Mouse (Mus musculus) spleen, adult 2 months (tissue): ENCODE results near the gene Arhgef10l. TPM values are rescaled to one million over a fixed set of nuclear protein-coding genes. Genes with fewer than 3 reads are reported as not detected.
A peak's percentile ranks its signal among the peaks of the same experiment; 100 is the strongest.

Source experiments
- DNase-seq, 2 experiments: peaks; one replicate each; pipeline versions ENCODE4 v3.0.0 to v3.0.0-alpha.2; 2012 to 2021; ENCODE audit warnings: low spot score in 2 of 2, low read depth in 1 of 2
- H3K27ac ChIP-seq: fragments of 200-500 bp; 2 replicates; pipeline ENCODE4 v1.5.1; 2012; ENCODE audit warnings: low read length, inconsistent platforms; ENCODE audit not compliant: insufficient read depth
- H3K27me3 ChIP-seq: fragments of 200-500 bp; 2 replicates; pipeline ENCODE4 v1.6.1; 2012; ENCODE audit warnings: mild to moderate bottlenecking, moderate library complexity, low read length, inconsistent platforms; ENCODE audit not compliant: control insufficient read depth, insufficient read depth
- H3K36me3 ChIP-seq: fragments of 200-500 bp; 2 replicates; pipeline ENCODE4 v1.6.1; 2012; ENCODE audit warnings: mild to moderate bottlenecking, low read length, inconsistent platforms; ENCODE audit not compliant: control insufficient read depth, insufficient read depth
- H3K4me1 ChIP-seq: fragments of 200-500 bp; 2 replicates; pipeline ENCODE4 v1.6.1; 2011; ENCODE audit warnings: inconsistent platforms; ENCODE audit not compliant: control insufficient read depth, insufficient read depth, insufficient read length
- H3K4me3 ChIP-seq: fragments of 200-500 bp; 2 replicates; pipeline ENCODE4 v1.5.1; 2011; ENCODE audit warnings: mild to moderate bottlenecking, inconsistent platforms; ENCODE audit not compliant: insufficient read depth, insufficient read length; ENCODE audit errors: extremely low read depth
- CTCF ChIP-seq: fragments of 200-500 bp; IDR thresholded peaks from 2 replicates; pipeline ENCODE4 v1.5.1; 2011; ENCODE audit warnings: mild to moderate bottlenecking, inconsistent platforms; ENCODE audit not compliant: insufficient read depth, insufficient read length, insufficient replicate concordance; ENCODE audit errors: extremely low read depth
- POLR2A ChIP-seq: fragments of 200-500 bp; IDR thresholded peaks from 2 replicates; pipeline ENCODE4 v1.6.1; 2011; ENCODE audit warnings: low read depth, low read length, inconsistent platforms
- WGBS: fragments of 180-500 bp; shearing (Covaris S2); methylation state at CpG from one replicate; pipeline ENCODE4 v1.1.7; 2018; 5-methylcytosine and 5-hydroxymethylcytosine counted together
- polyA plus RNA-seq: library from polyadenylated mRNA; depleted of rRNA; stranded (reverse); fragments of >200 nt; gene quantifications from 2 replicates; pipeline ENCODE4 v1.2.3, GENCODE M21; 2012

Arhgef10l gene
- polyA plus RNA-seq, 1 experiment: 7.9 TPM

DNA sequence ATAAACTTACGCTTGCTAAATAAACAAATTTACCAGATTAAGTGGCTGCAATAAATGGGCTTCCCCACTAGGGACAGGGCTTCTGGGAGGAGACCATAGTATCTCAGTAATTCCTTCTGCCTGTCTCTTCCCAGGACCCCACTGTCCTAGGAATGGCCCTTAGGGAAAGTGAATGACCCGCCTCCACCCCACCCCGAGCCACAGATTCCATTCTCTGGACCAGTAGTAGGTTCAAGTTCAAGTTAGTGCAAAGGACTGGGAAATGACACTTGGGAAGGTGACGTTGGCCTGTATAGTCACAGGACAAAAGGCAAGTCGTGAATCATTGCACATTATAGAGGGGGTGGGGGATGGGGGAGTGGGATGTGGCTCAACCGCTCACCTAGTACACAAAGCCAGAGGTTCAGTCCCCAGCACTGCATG, 19.1 kb upstream of the Arhgef10l start:
- Histone ChIP-seq H3K4me3 (no peak overlapping the region), H3K36me3 (no peaks in the 10 kb centered on the region), H3K27me3 (no peaks in the 10 kb centered on the region), H3K4me1 (peaks cover 27% of the 10 kb centered on the region), H3K27ac (no peak overlapping the region)
- no peak for DNase-seq
- WGBS: 38% methylated on average over 6 of the region's 6 CpGs
- TF ChIP-seq POLR2A (no peak), CTCF (no peak)

DNA sequence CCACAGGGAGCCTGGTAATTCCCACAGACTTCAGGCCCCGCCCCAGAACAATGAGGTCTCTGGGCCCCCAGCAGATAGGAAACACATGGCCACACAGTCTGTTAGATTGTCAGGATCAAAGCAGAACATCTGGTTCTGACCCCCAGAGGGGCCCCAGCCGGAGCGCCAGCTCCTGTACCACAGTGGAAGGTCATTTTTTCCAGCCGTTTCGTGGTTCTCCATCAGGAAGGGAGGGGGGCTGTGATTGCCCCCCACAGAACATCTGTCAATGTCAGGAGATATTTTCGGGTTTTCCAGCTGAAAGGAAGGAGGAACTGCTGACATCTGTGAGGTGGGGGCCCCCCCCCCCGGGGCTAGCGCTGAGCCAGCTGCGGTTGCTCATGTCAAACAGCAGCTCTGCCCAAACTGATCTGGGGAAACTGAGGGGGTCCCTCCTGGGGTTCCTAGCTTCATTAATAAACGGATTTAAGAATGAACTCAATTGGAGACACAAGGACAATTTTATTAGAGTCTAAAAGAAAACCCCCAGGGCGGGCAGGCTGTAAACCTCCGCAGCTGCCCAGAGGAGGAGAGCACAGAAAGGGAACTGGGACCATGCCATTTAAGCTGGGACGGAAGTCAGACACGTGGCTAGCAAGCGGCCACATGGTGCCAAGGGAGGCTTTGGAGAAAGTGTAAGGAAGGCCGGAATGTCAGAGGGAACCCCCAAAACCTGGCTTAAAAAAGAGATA, 18.5 kb upstream of the Arhgef10l start:
- Histone ChIP-seq H3K4me1 (peaks cover 24% of the 10 kb centered on the region), H3K36me3 (no peaks in the 10 kb centered on the region), H3K27me3 (no peaks in the 10 kb centered on the region), H3K27ac (no peak overlapping the region), H3K4me3 (no peak overlapping the region)
- DNase-seq: no peak
- WGBS: 3% methylated on average over 16 of the region's 16 CpGs
- TF ChIP-seq POLR2A: no peak
- no peak for TF ChIP-seq CTCF

- no peaks in the 10 kb centered on the region for H3K27me3 ChIP-seq
- no peaks in the 10 kb centered on the region for H3K36me3 ChIP-seq
- WGBS: 39% methylated on average over 8 of the region's 8 CpGs
- no peak for DNase-seq
- no peak for TF ChIP-seq CTCF
- H3K27ac ChIP-seq: no peak overlapping the region
- H3K4me1 ChIP-seq: peaks cover 21% of the 10 kb centered on the region; the same call in 1 of the 2 replicates
- no peak overlapping the region for H3K4me3 ChIP-seq
These were observed 17.8 kb upstream of the Arhgef10l start for GRCm38 (mm10) chr4:140683608-140684007.

DNA sequence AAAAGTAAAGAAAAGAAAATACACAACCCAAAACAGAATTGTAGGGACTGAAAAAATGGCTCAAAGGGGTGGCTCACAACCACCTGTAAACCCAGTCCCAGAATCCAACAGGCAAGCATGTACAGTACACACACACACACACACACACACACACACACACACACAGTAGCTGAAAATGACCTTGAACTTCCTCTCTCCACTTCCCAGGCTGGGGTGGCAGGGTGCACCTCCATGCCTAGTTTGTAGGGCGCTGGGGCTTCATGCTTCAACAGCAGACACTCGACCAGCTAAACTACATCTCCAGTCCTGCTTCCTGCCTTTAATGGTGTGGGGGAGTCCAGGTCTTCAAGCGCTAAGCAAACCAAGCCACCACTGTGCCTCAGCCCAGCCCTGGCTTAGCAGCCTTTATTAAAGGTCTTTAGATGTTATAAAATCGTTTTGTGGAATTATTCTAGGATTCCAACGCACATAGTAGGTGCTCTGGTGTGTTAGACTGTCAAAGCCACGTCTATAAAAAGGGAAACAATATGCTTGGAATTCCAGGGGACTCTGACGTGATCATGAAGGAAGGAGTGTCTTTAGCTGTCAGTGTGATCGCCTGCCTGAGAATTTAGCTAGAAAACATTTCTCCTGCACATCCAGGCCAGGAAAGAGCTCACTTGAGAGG, 15.1 kb upstream of the Arhgef10l start:
- H3K4me3 ChIP-seq: no peak overlapping the region
- peaks cover 19% of the 10 kb centered on the region; the same call in 1 of the 2 replicates for H3K4me1 ChIP-seq

DNA sequence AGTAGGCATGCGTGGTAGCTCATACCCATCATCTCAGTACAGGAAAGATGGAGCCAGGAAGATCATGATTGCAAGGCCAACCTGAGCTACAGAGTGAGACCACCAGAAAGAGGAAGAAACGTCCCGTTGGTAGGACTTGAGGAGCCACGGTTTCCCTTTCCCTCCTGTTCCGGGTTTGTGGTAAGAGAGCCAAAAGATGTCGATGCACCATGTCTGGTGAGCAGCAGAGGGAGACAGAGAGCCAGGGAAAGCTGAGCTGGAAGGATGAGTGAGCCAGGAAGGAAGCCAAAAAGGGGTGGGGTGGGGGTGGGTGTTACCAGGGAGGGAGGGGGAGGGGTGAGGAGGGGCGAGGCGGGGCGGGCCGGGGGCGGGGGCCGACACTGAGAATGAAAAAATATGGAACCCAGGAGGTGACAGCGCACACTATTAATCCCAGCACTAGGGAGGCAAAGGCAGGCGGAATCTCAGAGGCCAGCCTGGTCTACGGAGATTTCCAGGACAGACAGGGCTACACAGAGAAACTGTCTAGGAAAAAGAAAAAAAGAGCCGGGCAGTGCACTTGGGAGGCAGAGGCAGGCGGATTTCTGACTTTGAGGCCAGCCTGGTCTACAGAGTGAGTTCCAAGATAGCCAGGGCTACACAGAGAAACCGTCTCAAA, 14.0 kb upstream of the Arhgef10l start:
- 27% methylated on average over 16 of the region's 18 CpGs for WGBS
- TF ChIP-seq POLR2A (no peak), CTCF (peak; percentile 84; the same call in 1 of the 2 replicates)
- Histone ChIP-seq H3K27me3 (no peaks in the 10 kb centered on the region), H3K4me1 (peaks cover 14% of the 10 kb centered on the region; the same call in 1 of the 2 replicates), H3K36me3 (no peaks in the 10 kb centered on the region), H3K4me3 (no peak overlapping the region; the same call in 1 of the 2 replicates), H3K27ac (no peak overlapping the region)
- peak in 1 of 2 experiments; percentile 74 for DNase-seq

More for the DNA sequence above, 15.1 kb upstream of the Arhgef10l start:
- Histone ChIP-seq H3K36me3 (no peaks in the 10 kb centered on the region), H3K27ac (0 out of 2 replicates have a peak overlapping the region, but pooled peaks have one; percentile 12), H3K27me3 (no peaks in the 10 kb centered on the region)
- 27% methylated on average over 8 of the region's 8 CpGs for WGBS
- peak in 1 of 2 experiments; percentile 24 for DNase-seq
- TF ChIP-seq CTCF (no peak), POLR2A (no peak)

DNA sequence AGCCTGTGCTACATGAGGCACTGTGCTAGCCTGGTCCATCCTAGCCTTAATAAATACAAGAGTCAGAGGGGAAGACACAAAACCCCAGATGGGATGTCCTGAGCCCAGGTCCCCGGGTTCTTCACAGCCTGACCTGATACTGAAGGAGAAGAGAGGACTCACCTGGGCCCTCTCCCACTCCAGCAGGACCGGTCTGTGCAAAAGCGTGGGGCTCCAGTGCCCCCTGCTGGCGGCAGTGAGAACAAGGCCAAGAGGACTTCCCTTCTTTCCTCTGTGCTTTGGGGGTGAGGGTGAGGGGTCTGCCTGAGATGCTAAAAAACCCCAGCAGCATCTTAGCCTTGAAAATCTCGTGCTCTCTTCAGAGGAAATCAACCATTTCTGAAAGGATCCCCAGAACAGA, 13.2 kb upstream of the Arhgef10l start:
- Histone ChIP-seq H3K27ac (no peak overlapping the region), H3K36me3 (no peaks in the 10 kb centered on the region), H3K4me1 (peaks cover 8% of the 10 kb centered on the region; the same call in 1 of the 2 replicates), H3K27me3 (no peaks in the 10 kb centered on the region), H3K4me3 (no peak overlapping the region)
- WGBS: 19% methylated on average over 5 of the region's 5 CpGs
- no peak for DNase-seq
- no peak for TF ChIP-seq POLR2A
- TF ChIP-seq CTCF: peak; percentile 66
